Mouse (Mus musculus) MEL-GATA-1-ER (cell line): Measurements from ENCODE around the gene Pdcd4.

Experiments
- DNase-seq: peaks from one replicate; pipeline ENCODE4 v3.0.0-alpha.2; 2012; ENCODE audit warnings: low read depth; ENCODE audit errors: extremely low read depth

Pdcd4 gene

DNA sequence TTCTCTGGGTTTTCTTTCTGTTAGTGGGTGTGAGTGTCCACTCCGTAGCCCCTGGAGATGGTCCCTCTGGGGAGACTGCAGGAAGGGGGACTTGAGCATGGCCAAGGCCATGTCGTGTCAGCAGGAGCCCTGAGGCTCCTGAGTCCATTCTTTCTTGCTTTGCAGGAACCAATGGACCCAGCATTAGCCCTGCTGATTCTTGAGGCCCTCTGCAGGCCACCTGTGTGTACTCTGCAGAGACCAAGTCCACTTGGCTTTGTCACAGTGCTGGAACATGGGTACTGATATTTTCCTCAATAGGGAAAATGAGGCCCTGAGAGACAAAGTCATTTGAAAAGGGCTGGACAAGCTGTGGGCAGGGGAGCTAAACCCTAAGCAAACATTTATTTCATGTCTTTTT lies 21.5 kb upstream of the Pdcd4 start:
- no peak for DNase-seq

GRCm38 (mm10) chr19:53871502-53871901 lies 20.5 kb upstream of the Pdcd4 start:
- no peak for DNase-seq

- DNase-seq = no peak
These were observed 18.9 kb upstream of the Pdcd4 start for GRCm38 (mm10) chr19:53872994-53873713.

DNA sequence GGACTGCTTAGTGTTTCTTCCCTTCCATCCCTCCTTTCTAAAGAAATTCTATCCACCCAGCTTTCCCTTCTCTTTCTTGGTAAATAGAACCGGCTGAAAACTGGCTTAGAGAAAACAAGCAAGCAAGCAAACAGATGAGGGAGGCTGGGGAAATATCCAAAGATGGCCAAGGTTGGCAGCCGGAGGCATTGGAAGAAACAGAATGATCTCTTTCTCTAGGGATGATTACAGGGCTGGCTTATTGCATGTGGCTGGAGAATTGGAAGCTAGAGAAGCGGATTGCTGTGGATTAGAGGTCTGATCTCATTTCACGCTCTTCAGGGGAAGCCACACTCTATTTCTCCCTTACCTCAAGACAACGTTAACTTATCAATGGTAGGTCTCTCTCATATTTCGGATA lies 16.8 kb upstream of the Pdcd4 start:
- no peak for DNase-seq

DNA sequence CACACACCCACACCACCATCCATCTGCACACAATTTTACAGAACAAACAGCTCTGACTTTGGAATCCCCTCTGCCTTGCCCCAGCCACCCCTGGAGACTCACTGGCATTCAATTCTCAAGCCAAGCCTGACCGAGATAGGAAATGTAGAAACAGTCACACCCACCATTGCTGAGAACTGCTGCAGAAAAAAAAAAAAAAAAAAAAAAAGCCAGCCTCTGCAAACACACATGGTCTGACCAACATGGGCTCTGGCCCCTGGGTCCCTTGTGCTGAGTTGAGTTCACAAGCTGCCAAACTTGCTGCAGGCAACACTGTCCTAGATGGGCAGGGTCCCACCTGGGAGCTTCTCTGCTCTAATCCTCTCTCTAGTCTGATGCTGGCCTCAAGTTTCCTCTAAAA lies 14.3 kb upstream of the Pdcd4 start:
- DNase-seq = no peak

- DNase-seq = no peak
These were observed 11.6 kb upstream of the Pdcd4 start for GRCm38 (mm10) chr19:53880460-53880859.

DNA sequence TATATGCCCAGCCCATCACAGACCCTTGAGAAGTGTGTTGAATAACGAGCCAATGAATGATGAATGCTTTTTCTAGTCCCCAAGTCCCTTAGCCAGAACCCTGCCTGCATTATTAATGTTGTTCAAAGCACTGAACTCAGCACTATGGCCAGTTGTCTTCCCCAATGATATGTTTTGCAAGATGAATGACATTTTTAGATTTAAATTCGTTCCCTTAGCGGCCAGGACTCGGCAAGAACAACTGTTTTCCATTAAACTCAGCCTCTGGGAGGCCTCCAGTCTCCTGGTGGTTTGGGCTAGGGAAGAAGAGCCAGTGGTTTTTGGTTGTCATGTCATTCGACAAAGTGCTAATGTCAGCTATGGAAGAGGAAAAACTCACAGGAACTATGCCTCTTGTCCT lies 10.2 kb upstream of the Pdcd4 start:
- DNase-seq = no peak

GRCm38 (mm10) chr19:53885450-53885849 lies 6.6 kb upstream of the Pdcd4 start:
- DNase-seq = no peak

GRCm38 (mm10) chr19:53886576-53887370 lies 5.3 kb upstream of the Pdcd4 start:
- no peak for DNase-seq

DNA sequence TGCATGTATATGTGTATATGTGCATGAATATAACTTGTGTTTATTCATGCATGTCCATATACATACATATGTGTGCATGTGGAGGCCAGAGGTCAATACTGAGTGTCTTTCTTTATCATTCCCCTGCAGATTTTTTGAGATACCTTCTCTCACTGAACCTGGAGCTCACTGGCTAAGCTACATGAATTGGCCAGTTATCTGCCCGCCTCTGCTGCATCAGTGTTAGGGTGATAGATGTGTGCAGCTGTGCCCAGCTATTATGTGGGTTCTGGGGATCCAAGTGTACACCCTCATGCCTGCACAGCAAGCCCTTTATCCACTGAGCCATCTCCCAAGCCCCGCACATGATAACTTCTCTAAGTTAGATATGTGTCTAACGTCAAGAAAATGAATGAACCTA lies 4.2 kb upstream of the Pdcd4 start:
- no peak for DNase-seq

DNA sequence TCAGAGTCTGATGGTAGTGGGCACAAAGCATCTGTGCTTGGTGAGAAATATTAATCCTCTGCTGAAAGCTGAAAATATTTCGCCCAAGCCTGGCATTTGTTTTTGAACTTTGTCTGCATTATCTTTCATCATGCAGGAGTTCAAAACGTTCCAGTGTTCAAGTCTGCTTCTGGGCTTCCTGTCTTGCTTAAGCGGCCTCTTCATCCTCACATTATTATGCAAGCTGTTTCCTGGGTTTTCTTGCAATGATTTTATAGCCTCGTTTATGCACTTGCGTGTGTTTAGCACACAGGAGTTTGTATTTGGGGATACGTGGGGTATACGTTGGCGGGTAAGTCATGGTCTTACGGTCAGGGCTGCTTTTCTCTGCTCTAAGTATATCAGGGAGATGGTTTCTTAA lies 3.7 kb upstream of the Pdcd4 start:
- no peak for DNase-seq

DNA sequence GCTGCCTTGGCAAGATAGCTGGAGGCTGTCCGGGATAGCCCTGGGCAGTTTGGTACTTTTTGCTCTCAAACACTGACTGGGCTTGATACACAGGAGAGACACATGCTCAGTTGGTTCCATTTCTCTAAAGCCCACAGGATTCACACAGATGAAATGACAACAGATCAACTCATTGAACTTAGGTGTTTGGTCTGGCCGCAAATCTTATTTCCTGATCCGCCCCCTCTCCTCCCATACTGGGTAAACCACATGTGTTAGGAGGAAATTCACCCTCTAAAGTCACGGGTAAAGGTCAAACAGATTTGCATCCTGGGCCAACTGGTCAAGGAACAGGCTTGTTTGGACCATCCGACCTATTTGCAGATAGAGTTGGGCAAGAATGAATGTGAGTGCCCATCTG lies 2.5 kb upstream of the Pdcd4 start:
- DNase-seq = no peak

DNA sequence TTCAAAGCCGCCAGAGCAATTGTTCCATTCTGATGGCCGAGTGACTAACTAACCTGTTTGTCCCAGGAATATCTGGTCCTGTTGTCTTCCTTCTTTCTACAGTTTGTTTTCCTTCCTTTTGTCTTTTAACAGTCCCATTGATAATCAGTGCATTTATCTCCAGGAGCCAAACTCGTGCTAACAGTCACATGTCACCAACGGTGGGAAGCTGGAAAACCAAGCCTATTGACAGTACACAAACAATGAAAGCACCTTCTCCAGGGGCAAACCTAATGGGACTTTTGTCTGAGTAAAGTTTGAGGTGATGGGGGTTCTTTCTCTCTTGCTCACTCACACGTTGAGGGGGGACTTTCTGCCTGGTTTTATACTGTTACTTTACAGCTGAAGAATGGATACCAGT lies 1.8 kb upstream of the Pdcd4 start:
- DNase-seq = no peak

DNA sequence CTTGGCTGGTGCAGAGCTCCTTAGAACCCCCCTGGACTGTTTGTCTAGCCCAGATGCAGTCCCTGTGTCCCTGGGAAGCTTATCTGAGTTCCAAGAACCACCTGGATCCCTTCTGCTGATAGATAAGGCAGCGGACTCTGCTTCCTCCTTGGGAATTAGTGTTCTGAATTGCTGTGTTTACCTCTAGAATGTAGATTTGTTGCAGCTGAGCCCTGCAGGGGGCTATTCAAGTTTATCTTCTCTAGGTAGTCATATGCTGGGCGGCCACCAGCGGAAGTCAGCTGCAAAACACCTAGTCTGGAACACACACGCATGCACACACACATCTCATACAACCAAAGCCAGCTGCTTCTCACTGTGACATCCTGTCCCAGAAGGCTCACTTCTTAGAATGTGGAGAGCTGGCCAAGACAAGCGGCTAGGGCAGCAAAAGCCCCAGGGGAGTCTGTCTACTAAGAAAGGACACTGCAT lies 1.2 kb upstream of the Pdcd4 start:
- peak; percentile 87 for DNase-seq

DNA sequence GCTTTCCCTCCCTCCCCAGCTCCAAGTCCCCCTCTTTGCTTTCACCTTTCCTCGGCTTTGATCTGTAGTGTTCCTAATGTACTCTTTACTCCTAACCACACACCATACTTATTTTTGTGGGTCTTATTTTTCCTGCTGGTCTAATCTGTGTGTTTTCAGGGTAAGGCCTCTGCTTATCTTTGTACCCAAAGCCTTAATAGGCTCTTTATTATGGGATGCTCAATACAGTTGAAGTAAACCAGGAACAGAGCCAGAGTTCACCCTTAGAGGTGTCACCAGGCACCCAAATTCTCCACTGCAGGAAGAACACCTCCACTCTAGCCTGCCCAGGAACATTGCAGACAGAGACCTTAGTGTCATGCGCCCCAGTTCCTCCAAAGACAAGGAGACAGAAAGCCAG lies 462 bp upstream of the Pdcd4 start:
- peak; percentile 82 for DNase-seq

GRCm38 (mm10) chr19:53892838-53893359 lies 868 bp downstream of the Pdcd4 start:
- peak; percentile 60 for DNase-seq

DNA sequence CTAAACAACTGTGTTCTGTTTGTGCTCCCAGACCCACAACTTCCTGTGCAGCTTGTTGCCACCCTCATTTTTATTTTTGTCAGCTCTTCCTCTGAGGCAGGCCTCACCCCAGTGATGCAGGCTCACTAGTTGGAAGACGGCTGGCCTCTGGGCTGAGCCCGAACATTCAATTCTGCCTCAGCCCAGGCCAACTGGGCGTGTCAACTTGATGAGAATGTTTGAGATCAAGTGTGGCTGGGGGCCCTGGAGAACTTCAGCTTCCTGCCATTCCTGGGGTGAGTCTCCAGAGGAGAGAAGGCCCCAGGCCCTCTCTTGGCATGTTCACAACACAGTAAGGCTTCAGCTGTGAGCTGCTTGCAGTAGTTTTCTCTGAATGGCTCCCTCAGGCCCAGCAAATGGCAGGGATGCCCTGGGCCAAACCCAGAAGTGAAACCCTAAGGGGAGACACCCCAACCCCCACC lies 1.7 kb downstream of the Pdcd4 start:
- DNase-seq = peak; percentile 24

DNA sequence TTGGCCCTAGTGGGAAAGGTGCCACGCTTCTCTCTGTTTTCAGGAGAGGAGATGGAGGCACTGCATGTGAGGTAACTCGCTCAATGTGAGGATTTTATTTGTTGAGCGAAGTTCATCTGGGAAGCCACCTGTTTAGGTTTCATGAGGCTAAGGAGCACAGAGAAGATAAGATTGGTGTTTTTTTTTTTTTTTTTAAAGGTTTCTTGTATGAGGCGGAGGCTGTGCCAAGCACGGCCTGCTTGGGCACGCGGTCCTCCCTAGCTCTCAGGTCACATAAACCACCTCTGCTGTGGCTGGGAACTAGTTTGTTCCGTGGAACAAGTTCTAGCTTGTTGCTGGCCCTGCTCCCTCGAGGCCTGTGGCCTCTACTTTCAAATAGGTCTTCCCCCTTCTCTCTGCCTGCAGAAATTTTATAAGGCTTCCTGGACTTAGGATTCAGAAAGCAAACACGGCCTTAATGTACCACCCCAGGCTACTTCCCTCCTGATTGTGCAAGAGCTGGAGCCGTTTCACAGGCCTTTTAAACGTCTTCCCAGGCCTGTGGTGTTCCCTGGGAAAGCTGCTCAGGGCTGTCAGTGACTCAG lies 2.6 kb downstream of the Pdcd4 start:
- DNase-seq = no peak

GRCm38 (mm10) chr19:53898046-53898445 lies 6.0 kb downstream of the Pdcd4 start:
- DNase-seq = no peak

GRCm38 (mm10) chr19:53898498-53898897 lies 6.5 kb downstream of the Pdcd4 start:
- DNase-seq = no peak

DNA sequence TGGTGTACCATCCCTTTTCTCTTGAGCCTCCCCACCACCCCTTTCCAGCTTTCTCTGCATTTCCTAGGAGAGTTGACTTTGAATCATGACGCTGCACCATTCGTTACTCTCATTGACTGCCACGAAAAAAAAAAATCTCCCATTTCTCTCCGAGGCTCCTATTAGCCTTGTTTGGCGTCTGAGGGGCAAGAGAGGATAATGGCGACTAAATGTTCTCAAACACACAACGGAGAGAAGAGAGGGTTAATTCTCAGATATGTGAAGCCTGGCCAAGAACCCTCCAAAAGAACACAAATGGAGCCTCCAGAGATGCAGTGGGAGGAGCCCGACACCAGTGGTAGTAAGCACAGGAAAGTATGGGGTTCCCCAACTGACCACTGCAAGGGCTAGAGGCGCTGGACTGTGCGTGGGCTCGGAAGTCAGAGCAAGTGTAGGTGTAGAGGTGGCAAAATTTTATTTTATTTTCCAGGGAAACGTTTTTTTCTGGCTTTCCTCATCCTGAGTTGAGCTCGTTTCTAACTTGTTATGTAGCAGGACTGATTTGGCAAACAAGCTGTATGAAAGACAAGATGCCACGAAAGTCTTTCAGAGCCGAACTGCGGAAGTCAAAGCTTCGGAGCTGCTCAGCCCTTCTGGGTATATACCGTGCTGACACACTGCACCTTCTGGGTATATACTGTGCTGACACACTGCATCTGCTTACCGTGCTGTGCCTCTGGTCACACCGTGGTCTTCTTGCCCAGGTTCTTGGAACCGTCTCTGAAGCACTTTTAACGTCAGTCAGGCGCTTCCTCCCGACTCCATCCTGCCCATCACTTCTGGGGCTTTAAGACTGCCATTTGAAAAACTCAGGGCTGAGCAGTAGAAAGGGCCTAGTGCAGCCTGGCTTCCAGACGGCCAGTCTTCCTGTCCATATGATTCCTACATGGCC lies 7.2 kb downstream of the Pdcd4 start:
- DNase-seq = no peak
